Mouse (Mus musculus) lung, postnatal 10 days (tissue): ENCODE measurements at regions not wholly inside any gene's neighbourhood (a gene's known extent, or its start where the extent isn't known, plus 50 kb on each side); places are given as distances from the start of the nearest gene placed in this dataset.

Experiments used
- DNase-seq: peaks from one replicate; pipeline ENCODE4 v3.0.0; 2021

DNA sequence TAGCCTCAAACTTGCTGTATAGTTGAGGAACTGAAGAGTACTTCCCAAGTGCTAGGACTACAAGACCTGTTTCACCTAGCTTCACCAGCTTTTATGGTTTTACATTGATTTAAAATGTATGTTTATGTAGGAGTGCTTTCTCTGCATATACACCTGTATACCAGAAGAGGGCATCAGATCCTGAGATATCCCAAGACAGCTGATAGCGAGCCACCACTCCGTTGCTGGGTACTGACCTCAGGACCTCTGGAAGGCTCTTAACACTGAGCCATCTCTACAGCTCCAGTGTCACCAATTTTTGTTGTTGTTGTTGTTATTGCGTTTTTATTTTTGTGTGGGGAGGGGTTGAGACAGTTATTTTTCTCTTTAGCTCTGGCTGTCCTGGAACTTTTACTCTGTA lies 55.9 kb upstream of the Ddx3x start:
- DNase-seq: no peak

- no peak for DNase-seq
These were observed 54.3 kb upstream of the Ddx3x start for GRCm38 (mm10) chrX:13226429-13226828.

DNA sequence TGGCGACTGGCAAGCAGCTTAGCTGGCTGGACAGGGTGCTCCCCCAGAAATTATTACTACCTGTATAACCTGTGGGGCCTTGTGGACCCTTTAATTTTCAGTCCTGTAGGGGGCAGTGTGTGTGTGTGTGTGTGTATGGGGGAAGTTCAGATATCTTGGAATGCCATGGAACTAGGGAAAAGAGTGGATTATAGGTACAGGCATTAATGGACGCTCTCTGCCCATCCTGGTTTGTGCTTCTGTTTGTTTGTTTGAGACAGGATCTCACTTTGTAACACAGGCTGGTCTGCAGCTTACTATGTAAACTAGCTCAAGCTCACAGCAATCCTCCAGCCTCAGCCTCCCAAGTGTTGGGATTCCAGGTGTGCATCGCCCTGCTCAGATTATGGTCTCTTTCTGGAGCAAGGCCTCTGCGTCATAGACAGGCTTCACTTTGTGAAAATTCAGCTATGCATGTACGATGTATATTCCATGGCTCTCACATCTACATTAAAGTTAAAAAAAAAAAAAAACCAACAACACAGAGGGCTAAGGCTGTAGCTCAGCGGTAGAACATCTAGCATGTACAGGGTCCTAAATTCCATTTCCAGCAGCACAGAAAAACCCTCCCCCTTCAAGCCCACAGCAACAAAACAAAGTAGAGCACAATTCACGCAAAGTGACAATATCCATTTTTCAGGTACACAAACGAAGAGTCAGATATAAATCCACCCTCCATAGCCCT lies 50.7 kb upstream of the Ddx3x start:
- DNase-seq: peak; percentile 67

GRCm38 (mm10) chrX:13230615-13231179 lies 50.1 kb upstream of the Ddx3x start:
- DNase-seq: peak; percentile 83
